Mouse (Mus musculus): ENCODE data around the gene Pmm1.
"Not testable (repeated sequence)": the region's sequence is repeated elsewhere in the genome, so short reads cannot be mapped to it uniquely, and the experiment has no call there.

Pmm1 gene

GRCm38 (mm10) chr15:81932951-81933470, 27.7 kb downstream of the Pmm1 start:
- DNase-seq (ENCODE audit: extremely low read depth, insufficient read length, low spot score): no peak

DNA sequence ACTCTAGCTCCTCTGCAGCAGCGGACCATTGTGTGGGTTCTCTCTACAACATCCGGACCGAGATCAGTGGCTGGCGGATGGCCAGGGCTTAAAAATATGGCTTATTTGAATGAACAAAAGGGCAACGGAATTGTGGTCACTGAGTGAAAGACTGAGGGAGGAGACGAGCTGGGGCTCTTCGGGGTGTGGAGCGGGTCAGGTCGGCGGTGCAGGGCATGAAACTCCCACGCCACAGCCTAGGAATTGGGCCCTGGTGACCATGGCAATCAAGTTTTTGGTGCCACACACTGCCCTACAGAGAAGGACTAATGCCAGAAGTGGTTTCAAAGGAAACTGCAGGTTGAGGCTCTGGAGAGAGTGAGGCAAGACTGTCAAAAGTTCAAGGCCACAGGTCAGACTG, 32.5 kb downstream of the Pmm1 start:
- peak; percentile 76 for DNase-seq (ENCODE audit: extremely low read depth, insufficient read length, low spot score)

GRCm38 (mm10) chr15:81927741-81928140, 33.0 kb downstream of the Pmm1 start:
- peak; percentile 83 for DNase-seq (ENCODE audit: extremely low read depth, insufficient read length, low spot score)

DNA sequence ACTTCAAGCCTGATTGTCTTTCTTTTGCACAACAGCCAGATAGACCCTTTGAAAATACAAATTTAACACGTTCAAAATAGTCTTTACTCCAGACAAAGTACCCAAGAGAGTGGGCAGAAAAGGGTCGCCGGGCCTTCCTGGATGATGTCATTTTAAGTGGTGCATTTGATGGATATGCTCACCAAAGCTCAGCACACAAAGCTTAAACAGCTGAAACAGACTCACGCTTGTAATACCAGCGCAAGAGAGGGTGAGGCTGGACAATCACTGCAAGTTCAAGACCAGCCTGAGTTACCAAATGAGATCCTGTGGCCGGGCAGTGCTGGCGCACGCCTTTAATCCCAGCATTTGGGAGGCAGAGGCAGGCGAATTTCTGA, 34.3 kb downstream of the Pmm1 start:
- no peak for DNase-seq (ENCODE audit: extremely low read depth, insufficient read length, low spot score)

DNA sequence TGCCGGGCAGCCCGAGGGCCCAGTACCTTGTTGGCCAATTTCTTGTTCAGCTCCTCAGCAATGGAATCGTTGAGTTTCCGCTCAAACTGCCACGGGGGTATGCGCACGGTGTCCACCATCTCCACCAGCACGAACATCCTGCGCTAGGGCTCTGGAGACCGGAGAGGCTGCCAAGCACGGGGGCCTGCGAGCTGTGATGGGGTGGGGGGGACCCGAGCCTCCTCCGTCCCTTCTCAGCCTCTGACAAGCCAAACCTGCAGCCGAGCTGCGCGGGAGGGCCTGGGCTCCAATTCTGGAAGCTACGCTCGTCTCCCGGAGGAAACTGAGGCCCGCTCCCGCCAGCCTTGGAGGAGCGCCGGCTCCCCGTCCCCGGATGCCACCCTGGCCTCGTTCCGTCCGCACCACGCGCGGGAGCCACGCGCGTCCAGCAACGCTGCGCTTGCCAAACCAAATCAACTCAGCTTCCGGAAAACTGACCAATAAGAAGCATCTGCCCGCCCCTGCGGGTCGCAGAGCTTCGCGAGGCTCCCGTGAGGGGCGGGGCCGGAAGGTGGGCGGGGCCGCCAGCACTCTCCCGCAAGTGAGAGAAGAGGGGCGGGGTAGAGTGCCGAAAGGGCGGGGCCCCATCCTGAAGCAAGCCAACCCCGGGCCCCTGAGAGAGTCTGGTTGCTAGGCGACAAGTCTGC, 34.8 kb downstream of the Pmm1 start, which contains the start of gene Polr3h:
Gene Polr3h (minus strand): TSS at position 481 of the 686 bp plus-strand sequence.
- DNase-seq (ENCODE audit: extremely low read depth, insufficient read length, low spot score): peak; percentile 99

- no peak for DNase-seq (ENCODE audit: extremely low read depth, insufficient read length, low spot score)
These were observed 35.8 kb downstream of the Pmm1 start for GRCm38 (mm10) chr15:81924933-81925332.

- DNase-seq (ENCODE audit: extremely low read depth, insufficient read length, low spot score): no peak
These were observed 39.5 kb downstream of the Pmm1 start for GRCm38 (mm10) chr15:81921255-81921654.

- DNase-seq (ENCODE audit: extremely low read depth, insufficient read length, low spot score): no peak
These were observed 40.0 kb downstream of the Pmm1 start for GRCm38 (mm10) chr15:81920546-81921217.

GRCm38 (mm10) chr15:81919062-81919461, 41.7 kb downstream of the Pmm1 start:
- DNase-seq (ENCODE audit: extremely low read depth, insufficient read length, low spot score): no peak

DNA sequence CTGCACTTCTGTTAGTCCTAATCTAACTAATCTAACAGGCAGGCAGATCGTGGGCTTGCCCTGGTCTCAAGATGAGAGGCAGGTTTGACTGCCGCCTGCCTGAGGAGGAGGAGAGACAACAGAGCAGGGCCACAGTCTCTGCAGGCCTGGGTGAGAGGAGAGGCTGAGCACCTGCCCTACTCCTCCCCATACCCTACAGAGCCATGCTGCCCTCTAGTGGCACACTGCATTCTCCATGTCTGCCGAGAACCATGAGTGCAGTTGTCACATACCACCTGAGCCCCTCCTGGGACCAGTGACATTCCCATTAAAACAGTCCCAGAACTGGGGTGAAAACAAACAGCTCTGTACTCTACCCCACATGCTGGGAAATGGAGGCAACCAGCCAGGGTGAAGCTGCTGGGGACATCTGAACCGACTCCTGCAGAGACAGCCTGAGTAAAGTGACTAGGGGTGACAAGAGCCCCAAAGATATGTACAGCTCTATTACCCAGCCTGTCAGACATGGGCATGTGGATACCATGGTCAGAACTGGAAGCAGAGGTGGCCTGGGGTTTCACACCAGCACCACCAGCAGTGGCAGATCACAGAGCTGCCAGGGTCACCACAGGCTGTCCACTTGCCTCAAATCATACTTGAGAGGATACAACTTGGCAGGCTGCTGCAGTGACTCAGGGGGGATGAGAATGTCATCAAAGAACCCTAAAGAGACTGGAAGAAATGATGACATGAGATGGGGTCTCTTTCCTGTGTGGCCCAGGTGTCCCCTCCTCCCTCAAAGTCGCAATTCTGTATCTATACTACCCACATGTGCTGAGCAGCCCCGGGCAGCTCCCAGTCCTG, 42.9 kb downstream of the Pmm1 start:
- DNase-seq (ENCODE audit: extremely low read depth, insufficient read length, low spot score): no peak

DNA sequence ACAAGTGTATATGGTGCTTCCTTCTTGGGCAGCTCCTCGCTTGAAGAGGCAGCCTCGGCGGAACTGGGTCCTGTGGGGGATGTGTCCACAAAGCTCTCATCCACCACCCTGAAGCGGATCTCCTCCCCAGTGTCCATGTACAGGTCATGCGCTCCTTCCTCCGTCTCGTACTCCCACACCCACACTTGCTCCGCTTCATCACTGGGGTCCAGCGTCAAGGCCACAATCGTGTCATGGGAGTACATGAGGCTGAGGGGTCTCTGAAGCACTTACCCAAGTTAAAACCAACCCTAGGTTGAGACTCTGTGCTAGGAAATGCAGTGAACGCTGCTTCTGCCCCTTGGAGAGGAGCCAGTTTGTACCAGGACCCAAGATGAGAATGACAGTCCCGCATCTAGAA, 43.5 kb downstream of the Pmm1 start:
- no peak for DNase-seq (ENCODE audit: extremely low read depth, insufficient read length, low spot score)

DNA sequence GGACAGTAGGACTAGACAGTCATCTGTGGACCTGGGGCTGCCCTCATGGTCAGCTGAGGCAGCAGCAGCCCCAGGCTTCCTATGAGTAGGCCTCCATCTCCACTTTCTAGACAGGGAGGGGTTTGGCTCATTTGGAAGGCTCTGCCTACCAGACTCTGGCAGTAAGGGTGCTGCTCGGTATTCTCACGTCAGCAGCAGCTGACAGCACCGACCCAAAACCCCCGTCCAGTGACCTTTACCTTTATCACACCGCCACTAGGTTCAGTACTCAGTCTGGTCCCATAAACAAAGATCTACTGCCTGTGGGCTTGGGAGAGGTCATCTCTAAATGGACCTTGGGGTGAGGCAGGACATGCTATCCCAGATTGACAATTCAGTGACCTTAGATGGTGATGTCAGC, 45.1 kb downstream of the Pmm1 start:
- no peak for DNase-seq (ENCODE audit: extremely low read depth, insufficient read length, low spot score)

DNA sequence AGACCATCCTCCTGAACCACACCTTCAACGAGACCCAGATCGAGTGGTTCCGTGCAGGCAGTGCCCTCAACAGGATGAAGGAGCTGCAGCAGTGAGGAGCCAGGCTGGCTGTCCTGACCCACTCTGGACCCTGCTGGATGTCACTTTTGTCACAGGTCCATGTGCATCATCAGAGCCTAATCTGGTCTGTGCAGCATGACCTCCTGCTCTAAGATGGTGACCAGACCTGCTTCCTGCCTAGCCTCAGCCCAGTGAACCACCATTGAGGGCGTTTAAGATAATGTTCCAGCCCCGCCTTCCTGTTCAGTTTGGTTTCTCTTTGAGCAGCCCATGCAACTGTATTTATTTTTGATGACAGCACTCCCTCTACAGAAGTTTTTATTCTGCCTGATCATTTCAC, 46.1 kb downstream of the Pmm1 start:
- DNase-seq (ENCODE audit: extremely low read depth, insufficient read length, low spot score): no peak

GRCm38 (mm10) chr15:81912498-81912897, 48.2 kb downstream of the Pmm1 start:
- no peak for DNase-seq (ENCODE audit: extremely low read depth, insufficient read length, low spot score)

- not testable (repeated sequence) for DNase-seq (ENCODE audit: extremely low read depth, insufficient read length, low spot score)
These were observed 52.0 kb downstream of the Pmm1 start for GRCm38 (mm10) chr15:81908767-81909166.

- DNase-seq (ENCODE audit: extremely low read depth, insufficient read length, low spot score): no peak
These were observed 52.8 kb downstream of the Pmm1 start for GRCm38 (mm10) chr15:81907953-81908352.

GRCm38 (mm10) chr15:81904939-81905338, 55.8 kb downstream of the Pmm1 start:
- no peak for DNase-seq (ENCODE audit: extremely low read depth, insufficient read length, low spot score)

Measured in 3134 (cell line).